Mouse (Mus musculus): Measurements from ENCODE around the gene Atp5j2. TPM values are rescaled to one million over a fixed set of nuclear protein-coding genes. Genes with fewer than 3 reads are reported as not detected.
A peak's percentile ranks its signal among the peaks of the same experiment; 100 is the strongest.
"Not testable (repeated sequence)": the region's sequence is repeated elsewhere in the genome, so short reads cannot be mapped to it uniquely, and the experiment has no call there.

The Atp5j2 gene
- polyA plus RNA-seq (2014; fragmentation: Nextera tagmentation; extraction: Ambion mirVana), result 486 and 490 TPM in 2 replicates

- 0 out of 2 replicates have a peak, but pooled peaks cover 2% of the 10 kb centered on the region for H3K4me1 ChIP-seq (replicated peaks; ENCODE audit: control insufficient read depth, insufficient read depth, low read length)
- peak within 1 kb of the TSS; percentile 72 for H3K4me2 ChIP-seq (replicated peaks; ENCODE audit: low read depth, low read length)
- H3K4me3 ChIP-seq (ENCODE audit: low read depth, low read length), result peak within 1 kb of the TSS; percentile 72
- H3K27me3 ChIP-seq (ENCODE audit: control insufficient read depth, insufficient read depth, low read length), result no peaks in the 10 kb centered on the region
- H3K36me3 ChIP-seq (ENCODE audit: control insufficient read depth, insufficient read depth, low read length), result peaks cover 8% of the 10 kb centered on the region; the same call in 1 of the 2 replicates
- H3K9me3 ChIP-seq (ENCODE audit: control insufficient read depth, low read length), result no peaks in the 10 kb centered on the region
- ATAC-seq (ENCODE audit: low FRiP score) (no peak), DNase-seq (ENCODE audit: low spot score) (no peak)
- peak within 1 kb of the TSS; percentile 92 for H3K9ac ChIP-seq (ENCODE audit: low read depth, low read length)
- peak within 1 kb of the TSS; percentile 73 for H3K27ac ChIP-seq (ENCODE audit: low read depth, low read length)
- WGBS, result 88% methylated on average over 2 of the region's 2 CpGs
These were observed at the start of gene Atp5j2 for GRCm38 (mm10) chr5:145191962-145192361. Atp5j2 (minus strand) TSS chr5:145192062.

- Histone ChIP-seq H3K9me3 (ENCODE audit: control insufficient read depth, low read length) (no peaks in the 10 kb centered on the region), H3K27me3 (ENCODE audit: control insufficient read depth, insufficient read depth, low read length) (no peaks in the 10 kb centered on the region), H3K36me3 (ENCODE audit: control insufficient read depth, insufficient read depth, low read length) (no peaks in the 10 kb centered on the region; the same call in 1 of the 2 replicates), H3K4me2 (replicated peaks; ENCODE audit: low read depth, low read length) (no peak overlapping the region), H3K9ac (ENCODE audit: low read depth, low read length) (no peak overlapping the region), H3K4me3 (ENCODE audit: low read depth, low read length) (no peak overlapping the region), H3K4me1 (replicated peaks; ENCODE audit: control insufficient read depth, insufficient read depth, low read length) (no peaks in the 10 kb centered on the region), H3K27ac (ENCODE audit: low read depth, low read length) (no peak overlapping the region)
- no peak for ATAC-seq (ENCODE audit: low FRiP score)
- DNase-seq (ENCODE audit: low spot score), result peak; percentile 44
These were observed 42.8 kb upstream of the Atp5j2 start for GRCm38 (mm10) chr5:145234636-145235035.

GRCm38 (mm10) chr5:145231893-145232411 lies 40.1 kb upstream of the Atp5j2 start:
- H3K4me2 ChIP-seq (replicated peaks; ENCODE audit: low read depth, low read length), result peak overlapping the region; percentile 68
- under 1% methylated on average over 46 of the region's 49 CpGs for WGBS
- no peaks in the 10 kb centered on the region for H3K9me3 ChIP-seq (ENCODE audit: control insufficient read depth, low read length)
- no peaks in the 10 kb centered on the region; the same call in 1 of the 2 replicates for H3K36me3 ChIP-seq (ENCODE audit: control insufficient read depth, insufficient read depth, low read length)
- no peaks in the 10 kb centered on the region for H3K4me1 ChIP-seq (replicated peaks; ENCODE audit: control insufficient read depth, insufficient read depth, low read length)
- peak overlapping the region; percentile 88 for H3K27ac ChIP-seq (ENCODE audit: low read depth, low read length)
- ATAC-seq (ENCODE audit: low FRiP score) (peak; percentile 82), DNase-seq (ENCODE audit: low spot score) (peak; percentile 55)
- H3K4me3 ChIP-seq (ENCODE audit: low read depth, low read length), result peak overlapping the region; percentile 99
- peak overlapping the region; percentile 96 for H3K9ac ChIP-seq (ENCODE audit: low read depth, low read length)
- H3K27me3 ChIP-seq (ENCODE audit: control insufficient read depth, insufficient read depth, low read length), result no peaks in the 10 kb centered on the region

- peak; percentile 98 for ATAC-seq (ENCODE audit: low FRiP score)
- WGBS, result under 1% methylated on average over 42 of the region's 42 CpGs
These were observed 39.6 kb upstream of the Atp5j2 start, which contains the start of gene Zfp655 for GRCm38 (mm10) chr5:145231367-145231871. Zfp655 (plus strand) TSS chr5:145231715.

GRCm38 (mm10) chr5:145230641-145231040 lies 38.8 kb upstream of the Atp5j2 start:
- Histone ChIP-seq H3K4me2 (replicated peaks; ENCODE audit: low read depth, low read length) (peak overlapping the region; percentile 68), H3K36me3 (ENCODE audit: control insufficient read depth, insufficient read depth, low read length) (no peaks in the 10 kb centered on the region; the same call in 1 of the 2 replicates), H3K27me3 (ENCODE audit: control insufficient read depth, insufficient read depth, low read length) (no peaks in the 10 kb centered on the region), H3K27ac (ENCODE audit: low read depth, low read length) (no peak overlapping the region), H3K9me3 (ENCODE audit: control insufficient read depth, low read length) (no peaks in the 10 kb centered on the region), H3K4me3 (ENCODE audit: low read depth, low read length) (no peak overlapping the region; the same call in 1 of the 2 replicates), H3K9ac (ENCODE audit: low read depth, low read length) (no peak overlapping the region), H3K4me1 (replicated peaks; ENCODE audit: control insufficient read depth, insufficient read depth, low read length) (no peaks in the 10 kb centered on the region)
- WGBS, result 87% methylated on average over 4 of the region's 4 CpGs
- DNase-seq (ENCODE audit: low spot score) (no peak), ATAC-seq (ENCODE audit: low FRiP score) (no peak)

More at GRCm38 (mm10) chr5:145231367-145231871, 39.6 kb upstream of the Atp5j2 start, which contains the start of gene Zfp655:
- Histone ChIP-seq H3K4me3 (ENCODE audit: low read depth, low read length) (peak within 1 kb of the TSS; percentile 99), H3K4me1 (replicated peaks; ENCODE audit: control insufficient read depth, insufficient read depth, low read length) (no peaks in the 10 kb centered on the region), H3K9me3 (ENCODE audit: control insufficient read depth, low read length) (no peaks in the 10 kb centered on the region), H3K9ac (ENCODE audit: low read depth, low read length) (peak within 1 kb of the TSS; percentile 96), H3K4me2 (replicated peaks; ENCODE audit: low read depth, low read length) (peak within 1 kb of the TSS; percentile 68), H3K36me3 (ENCODE audit: control insufficient read depth, insufficient read depth, low read length) (no peaks in the 10 kb centered on the region; the same call in 1 of the 2 replicates), H3K27ac (ENCODE audit: low read depth, low read length) (peak within 1 kb of the TSS; percentile 88), H3K27me3 (ENCODE audit: control insufficient read depth, insufficient read depth, low read length) (no peaks in the 10 kb centered on the region)
- peak; percentile 97 for DNase-seq (ENCODE audit: low spot score)

GRCm38 (mm10) chr5:145229283-145229682 lies 37.4 kb upstream of the Atp5j2 start:
- not testable (repeated sequence) for H3K4me2 ChIP-seq (replicated peaks; ENCODE audit: low read depth, low read length); H3K27ac ChIP-seq (ENCODE audit: low read depth, low read length); DNase-seq (ENCODE audit: low spot score); ATAC-seq (ENCODE audit: low FRiP score); H3K4me1 ChIP-seq (replicated peaks; ENCODE audit: control insufficient read depth, insufficient read depth, low read length); H3K27me3 ChIP-seq (ENCODE audit: control insufficient read depth, insufficient read depth, low read length); H3K36me3 ChIP-seq (ENCODE audit: control insufficient read depth, insufficient read depth, low read length); H3K4me3 ChIP-seq (ENCODE audit: low read depth, low read length); H3K9me3 ChIP-seq (ENCODE audit: control insufficient read depth, low read length); H3K9ac ChIP-seq (ENCODE audit: low read depth, low read length)
- 87% methylated on average over 6 of the region's 6 CpGs for WGBS

GRCm38 (mm10) chr5:145226453-145226852 lies 34.6 kb upstream of the Atp5j2 start:
- Histone ChIP-seq H3K9ac (ENCODE audit: low read depth, low read length) (no peak overlapping the region), H3K27me3 (ENCODE audit: control insufficient read depth, insufficient read depth, low read length) (no peaks in the 10 kb centered on the region), H3K9me3 (ENCODE audit: control insufficient read depth, low read length) (no peaks in the 10 kb centered on the region), H3K27ac (ENCODE audit: low read depth, low read length) (no peak overlapping the region), H3K36me3 (ENCODE audit: control insufficient read depth, insufficient read depth, low read length) (no peaks in the 10 kb centered on the region), H3K4me3 (ENCODE audit: low read depth, low read length) (no peak overlapping the region), H3K4me2 (replicated peaks; ENCODE audit: low read depth, low read length) (no peak overlapping the region), H3K4me1 (replicated peaks; ENCODE audit: control insufficient read depth, insufficient read depth, low read length) (no peaks in the 10 kb centered on the region)
- DNase-seq (ENCODE audit: low spot score) (no peak), ATAC-seq (ENCODE audit: low FRiP score) (no peak)
- WGBS, result 61% methylated on average over 2 of the region's 2 CpGs

GRCm38 (mm10) chr5:145223395-145223794 lies 31.5 kb upstream of the Atp5j2 start:
- Histone ChIP-seq H3K36me3 (ENCODE audit: control insufficient read depth, insufficient read depth, low read length) (peaks cover 11% of the 10 kb centered on the region; the same call in 1 of the 2 replicates), H3K4me2 (replicated peaks; ENCODE audit: low read depth, low read length) (no peak overlapping the region), H3K4me3 (ENCODE audit: low read depth, low read length) (no peak overlapping the region), H3K27me3 (ENCODE audit: control insufficient read depth, insufficient read depth, low read length) (no peaks in the 10 kb centered on the region), H3K9me3 (ENCODE audit: control insufficient read depth, low read length) (no peaks in the 10 kb centered on the region), H3K27ac (ENCODE audit: low read depth, low read length) (no peak overlapping the region), H3K4me1 (replicated peaks; ENCODE audit: control insufficient read depth, insufficient read depth, low read length) (no peaks in the 10 kb centered on the region), H3K9ac (ENCODE audit: low read depth, low read length) (no peak overlapping the region)
- 84% methylated on average over 12 of the region's 12 CpGs for WGBS
- ATAC-seq (ENCODE audit: low FRiP score), result no peak
- no peak for DNase-seq (ENCODE audit: low spot score)

- Histone ChIP-seq H3K4me3 (ENCODE audit: low read depth, low read length) (no peak overlapping the region), H3K36me3 (ENCODE audit: control insufficient read depth, insufficient read depth, low read length) (peaks cover 13% of the 10 kb centered on the region; the same call in 1 of the 2 replicates), H3K9me3 (ENCODE audit: control insufficient read depth, low read length) (no peaks in the 10 kb centered on the region), H3K4me2 (replicated peaks; ENCODE audit: low read depth, low read length) (no peak overlapping the region), H3K9ac (ENCODE audit: low read depth, low read length) (no peak overlapping the region), H3K27ac (ENCODE audit: low read depth, low read length) (no peak overlapping the region), H3K4me1 (replicated peaks; ENCODE audit: control insufficient read depth, insufficient read depth, low read length) (no peaks in the 10 kb centered on the region), H3K27me3 (ENCODE audit: control insufficient read depth, insufficient read depth, low read length) (no peaks in the 10 kb centered on the region)
- ATAC-seq (ENCODE audit: low FRiP score) (no peak), DNase-seq (ENCODE audit: low spot score) (no peak)
- 85% methylated on average over 5 of the region's 5 CpGs for WGBS
These were observed 31.0 kb upstream of the Atp5j2 start for GRCm38 (mm10) chr5:145222840-145223239.
